Mouse (Mus musculus): ENCODE measurements at regions not wholly inside any gene's neighbourhood (a gene's known extent, or its start where the extent isn't known, plus 50 kb on each side); places are given as distances from the start of the nearest gene placed in this dataset.

DNA sequence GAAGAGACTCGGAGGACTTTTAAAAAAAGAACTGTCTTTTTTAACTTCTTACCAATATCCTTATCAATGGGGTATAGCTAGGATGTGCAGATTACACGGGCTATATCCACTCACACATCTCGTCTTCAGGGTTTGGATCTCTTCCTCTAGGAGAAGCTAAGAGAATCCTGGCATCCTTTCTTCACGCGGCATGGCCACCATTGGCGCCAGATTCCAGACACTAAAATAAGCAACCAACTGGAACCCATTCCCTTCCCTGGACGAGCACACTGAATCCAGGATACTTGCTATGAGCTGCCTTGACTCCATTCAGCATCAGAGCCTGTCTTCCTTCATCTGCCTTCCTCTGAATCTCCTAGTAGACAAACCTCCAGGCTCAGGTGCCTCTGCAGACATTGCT, 223.7 kb downstream of the Agtpbp1 start:
- H3K27me3 ChIP-seq (replicated peaks) = no peaks in the 10 kb centered on the region
- no peaks in the 10 kb centered on the region for H3K36me3 ChIP-seq (replicated peaks; ENCODE audit: low read length)
- H3K9me3 ChIP-seq = peaks cover 4% of the 10 kb centered on the region; the same call in 1 of the 2 replicates
- H3K4me3 ChIP-seq (replicated peaks) = no peak overlapping the region
- H3K4me1 ChIP-seq = no peaks in the 10 kb centered on the region
- TF ChIP-seq GATA1 (IDR thresholded peaks at IDR 0.05; ENCODE audit: borderline replicate concordance, low read length) (no peak), FLI1 (IDR thresholded peaks at IDR 0.05; ENCODE audit: low read length) (no peak)

- Histone ChIP-seq H3K9me3 (peaks cover 6% of the 10 kb centered on the region; the same call in 1 of the 2 replicates), H3K27me3 (replicated peaks) (no peaks in the 10 kb centered on the region), H3K4me1 (no peaks in the 10 kb centered on the region), H3K36me3 (replicated peaks; ENCODE audit: low read length) (no peaks in the 10 kb centered on the region), H3K4me3 (replicated peaks) (no peak overlapping the region)
- no peak for TF ChIP-seq FLI1 (IDR thresholded peaks at IDR 0.05; ENCODE audit: low read length)
These were observed 225.0 kb downstream of the Agtpbp1 start for GRCm38 (mm10) chr13:59360026-59360425.

GRCm38 (mm10) chr13:59358421-59358820, 226.6 kb downstream of the Agtpbp1 start:
- H3K4me1 ChIP-seq = no peaks in the 10 kb centered on the region
- H3K4me3 ChIP-seq (replicated peaks) = no peak overlapping the region
- no peaks in the 10 kb centered on the region for H3K36me3 ChIP-seq (replicated peaks; ENCODE audit: low read length)
- H3K27me3 ChIP-seq (replicated peaks) = no peaks in the 10 kb centered on the region
- TF ChIP-seq FLI1 (IDR thresholded peaks at IDR 0.05; ENCODE audit: low read length) = no peak
- no peak for TF ChIP-seq GATA1 (IDR thresholded peaks at IDR 0.05; ENCODE audit: borderline replicate concordance, low read length)
- H3K9me3 ChIP-seq = peaks cover 16% of the 10 kb centered on the region

- Histone ChIP-seq H3K9me3 (peaks cover 35% of the 10 kb centered on the region), H3K27me3 (replicated peaks) (no peaks in the 10 kb centered on the region), H3K36me3 (replicated peaks; ENCODE audit: low read length) (no peaks in the 10 kb centered on the region), H3K4me3 (replicated peaks) (no peak overlapping the region), H3K4me1 (no peaks in the 10 kb centered on the region)
- TF ChIP-seq GATA1 (IDR thresholded peaks at IDR 0.05; ENCODE audit: borderline replicate concordance, low read length) (no peak), FLI1 (IDR thresholded peaks at IDR 0.05; ENCODE audit: low read length) (no peak)
These were observed 233.6 kb downstream of the Agtpbp1 start for GRCm38 (mm10) chr13:59351461-59351860.

- TF ChIP-seq GATA1 (IDR thresholded peaks at IDR 0.05; ENCODE audit: borderline replicate concordance, low read length) = no peak
- no peak for TF ChIP-seq FLI1 (IDR thresholded peaks at IDR 0.05; ENCODE audit: low read length)
- no peak overlapping the region for H3K4me3 ChIP-seq (replicated peaks)
- no peaks in the 10 kb centered on the region for H3K36me3 ChIP-seq (replicated peaks; ENCODE audit: low read length)
- H3K9me3 ChIP-seq = peaks cover 40% of the 10 kb centered on the region
- H3K27me3 ChIP-seq (replicated peaks) = no peaks in the 10 kb centered on the region
- no peaks in the 10 kb centered on the region for H3K4me1 ChIP-seq
These were observed 234.3 kb downstream of the Agtpbp1 start for GRCm38 (mm10) chr13:59350613-59351150.

DNA sequence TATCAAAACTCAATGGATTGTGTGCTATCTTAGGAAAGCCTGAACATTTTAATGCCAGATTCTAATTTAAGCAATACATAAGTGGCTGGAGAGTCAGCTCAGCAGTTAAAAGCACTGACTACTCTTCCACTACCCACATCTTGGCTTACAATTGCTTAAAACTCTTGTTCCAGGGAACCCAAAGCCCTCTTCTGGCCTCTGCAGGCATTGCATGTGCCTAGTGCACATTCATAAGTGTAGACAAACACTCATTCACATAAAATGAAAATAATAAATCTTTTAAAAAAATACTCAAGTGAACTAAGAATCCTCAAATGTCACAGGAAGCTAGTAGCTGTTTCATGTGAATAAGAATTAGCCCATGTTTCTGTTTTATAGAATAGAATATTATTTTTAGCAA, 236.5 kb downstream of the Agtpbp1 start:
- Histone ChIP-seq H3K9me3 (peaks cover 36% of the 10 kb centered on the region), H3K36me3 (replicated peaks; ENCODE audit: low read length) (no peaks in the 10 kb centered on the region), H3K27me3 (replicated peaks) (no peaks in the 10 kb centered on the region), H3K4me1 (no peaks in the 10 kb centered on the region), H3K4me3 (replicated peaks) (no peak overlapping the region)
- TF ChIP-seq GATA1 (IDR thresholded peaks at IDR 0.05; ENCODE audit: borderline replicate concordance, low read length) (no peak), FLI1 (IDR thresholded peaks at IDR 0.05; ENCODE audit: low read length) (no peak)

DNA sequence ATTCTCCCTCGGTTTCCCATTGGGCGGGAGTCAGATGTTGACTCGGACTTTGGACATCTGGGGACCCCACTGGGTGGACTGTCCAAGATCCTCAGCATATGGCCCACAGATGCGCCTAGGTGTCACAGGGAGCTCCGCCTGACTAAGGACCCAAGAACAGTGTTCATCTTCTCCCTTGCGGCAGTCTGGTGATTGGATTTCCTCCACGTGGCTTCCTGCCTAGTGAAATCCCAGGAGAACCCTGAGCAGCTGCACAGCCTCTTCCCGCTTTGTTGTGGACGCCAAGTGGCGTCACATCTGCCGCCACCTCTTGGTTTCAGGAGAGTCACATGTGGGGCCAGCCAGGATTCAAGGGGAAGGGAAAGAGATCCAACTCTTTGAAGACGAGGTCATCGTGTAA, 243.2 kb downstream of the Agtpbp1 start:
- Histone ChIP-seq H3K4me3 (replicated peaks) (no peak overlapping the region), H3K27me3 (replicated peaks) (no peaks in the 10 kb centered on the region), H3K9me3 (peaks cover 42% of the 10 kb centered on the region), H3K4me1 (no peaks in the 10 kb centered on the region), H3K36me3 (replicated peaks; ENCODE audit: low read length) (no peaks in the 10 kb centered on the region)
- TF ChIP-seq GATA1 (IDR thresholded peaks at IDR 0.05; ENCODE audit: borderline replicate concordance, low read length) = no peak
- no peak for TF ChIP-seq FLI1 (IDR thresholded peaks at IDR 0.05; ENCODE audit: low read length)

- Histone ChIP-seq H3K36me3 (replicated peaks; ENCODE audit: low read length) (no peaks in the 10 kb centered on the region), H3K27me3 (replicated peaks) (no peaks in the 10 kb centered on the region), H3K4me3 (replicated peaks) (no peak overlapping the region), H3K4me1 (no peaks in the 10 kb centered on the region), H3K9me3 (peaks cover 24% of the 10 kb centered on the region)
- TF ChIP-seq GATA1 (IDR thresholded peaks at IDR 0.05; ENCODE audit: borderline replicate concordance, low read length) (no peak), FLI1 (IDR thresholded peaks at IDR 0.05; ENCODE audit: low read length) (no peak)
These were observed 246.6 kb downstream of the Agtpbp1 start for GRCm38 (mm10) chr13:59338436-59338835.

GRCm38 (mm10) chr13:59323933-59324332, 261.1 kb downstream of the Agtpbp1 start:
- Histone ChIP-seq H3K4me3 (replicated peaks) (no peak overlapping the region), H3K9me3 (peaks cover 16% of the 10 kb centered on the region), H3K36me3 (replicated peaks; ENCODE audit: low read length) (no peaks in the 10 kb centered on the region), H3K27me3 (replicated peaks) (no peaks in the 10 kb centered on the region), H3K4me1 (no peaks in the 10 kb centered on the region)
- TF ChIP-seq FLI1 (IDR thresholded peaks at IDR 0.05; ENCODE audit: low read length) = no peak
- TF ChIP-seq GATA1 (IDR thresholded peaks at IDR 0.05; ENCODE audit: borderline replicate concordance, low read length) = no peak

DNA sequence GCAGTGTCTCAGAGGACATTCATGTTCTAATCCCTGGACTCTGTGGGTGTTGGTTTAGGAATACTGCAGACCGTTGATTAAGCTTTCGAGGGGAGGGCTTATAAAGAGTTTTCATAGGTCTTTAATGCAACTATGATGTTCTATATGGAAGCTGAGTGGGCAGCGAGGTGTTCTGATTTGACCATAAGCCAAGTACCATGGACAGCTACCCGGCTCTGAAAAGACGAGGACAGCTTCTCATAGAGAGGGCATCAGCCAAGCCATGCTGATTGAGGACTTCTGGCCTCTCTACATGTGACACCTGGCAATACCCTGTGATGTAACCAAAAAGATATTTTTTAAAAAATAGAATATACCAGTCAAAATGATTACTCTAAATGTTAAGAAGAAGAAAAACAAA, 261.6 kb downstream of the Agtpbp1 start:
- no peaks in the 10 kb centered on the region for H3K36me3 ChIP-seq (replicated peaks; ENCODE audit: low read length)
- H3K9me3 ChIP-seq = peaks cover 16% of the 10 kb centered on the region
- TF ChIP-seq FLI1 (IDR thresholded peaks at IDR 0.05; ENCODE audit: low read length) (no peak), GATA1 (IDR thresholded peaks at IDR 0.05; ENCODE audit: borderline replicate concordance, low read length) (no peak)
- H3K4me1 ChIP-seq = no peaks in the 10 kb centered on the region
- H3K4me3 ChIP-seq (replicated peaks) = no peak overlapping the region
- no peaks in the 10 kb centered on the region for H3K27me3 ChIP-seq (replicated peaks)

DNA sequence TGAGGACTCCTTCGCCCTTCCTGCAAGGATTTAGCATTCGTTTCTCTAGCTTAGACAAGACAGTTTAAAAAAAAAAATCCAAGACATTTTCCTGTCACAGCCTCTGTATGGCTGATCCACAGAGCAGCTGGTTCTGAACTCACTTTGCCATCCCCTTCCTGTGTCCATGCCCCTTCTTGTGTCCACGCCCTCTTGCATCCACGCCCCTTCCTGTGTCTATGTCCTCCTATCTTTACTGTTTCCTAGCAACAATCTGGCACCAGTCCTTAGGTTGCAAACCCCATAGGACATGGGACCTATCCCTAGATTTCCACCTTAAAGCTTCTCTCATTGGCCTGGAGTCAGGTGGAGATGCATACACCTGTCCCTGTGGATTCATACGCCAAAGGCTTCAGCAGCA, 264.8 kb downstream of the Agtpbp1 start:
- Histone ChIP-seq H3K27me3 (replicated peaks) (no peaks in the 10 kb centered on the region), H3K4me1 (no peaks in the 10 kb centered on the region), H3K4me3 (replicated peaks) (no peak overlapping the region), H3K36me3 (replicated peaks; ENCODE audit: low read length) (no peaks in the 10 kb centered on the region), H3K9me3 (peaks cover 16% of the 10 kb centered on the region)
- TF ChIP-seq GATA1 (IDR thresholded peaks at IDR 0.05; ENCODE audit: borderline replicate concordance, low read length) (no peak), FLI1 (IDR thresholded peaks at IDR 0.05; ENCODE audit: low read length) (no peak)

Measured in megakaryocyte, embryonic 14.5 days (primary cell).